Mouse (Mus musculus): Measurements from ENCODE around the gene Dcn.

The Dcn gene

DNA sequence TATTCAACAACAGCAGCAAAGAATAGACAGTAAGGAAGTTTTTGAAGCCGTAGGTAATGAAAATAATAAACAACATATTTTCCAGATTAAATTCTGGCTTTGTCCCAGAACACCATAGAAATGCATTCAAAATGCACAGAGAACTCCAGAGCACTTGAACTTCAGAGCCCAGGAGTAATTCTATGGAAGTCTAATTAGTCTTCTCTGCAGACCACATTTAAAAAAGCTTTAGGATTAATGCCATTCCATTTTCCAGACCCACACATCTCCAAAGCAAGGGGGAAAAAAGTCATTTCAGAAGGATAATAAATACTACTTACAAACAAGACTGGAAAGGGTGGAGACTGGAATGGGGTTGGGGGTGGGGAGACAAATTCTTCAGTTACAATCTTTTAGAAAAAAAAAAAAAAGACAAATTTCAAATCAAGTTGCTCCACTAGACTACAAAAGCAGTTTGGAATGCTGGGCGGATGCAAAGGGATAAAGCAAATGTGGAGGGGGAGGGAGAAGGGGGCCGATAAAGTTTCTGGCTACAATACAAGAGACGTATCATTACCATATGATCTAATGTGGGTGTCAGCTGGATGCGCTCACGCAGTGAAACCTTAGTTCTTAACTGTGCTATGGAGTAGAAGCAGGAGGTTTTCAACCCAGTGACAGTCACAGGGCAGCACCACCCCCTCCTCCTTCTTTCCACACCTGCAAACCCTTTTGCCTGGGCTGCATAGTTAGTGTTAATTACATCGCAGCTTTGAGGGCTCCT lies at the start of gene Dcn:
Gene Dcn, plus strand, starts transcription at position 606 of the 763 bp plus-strand sequence.
- peak; percentile 15 for DNase-seq

DNA sequence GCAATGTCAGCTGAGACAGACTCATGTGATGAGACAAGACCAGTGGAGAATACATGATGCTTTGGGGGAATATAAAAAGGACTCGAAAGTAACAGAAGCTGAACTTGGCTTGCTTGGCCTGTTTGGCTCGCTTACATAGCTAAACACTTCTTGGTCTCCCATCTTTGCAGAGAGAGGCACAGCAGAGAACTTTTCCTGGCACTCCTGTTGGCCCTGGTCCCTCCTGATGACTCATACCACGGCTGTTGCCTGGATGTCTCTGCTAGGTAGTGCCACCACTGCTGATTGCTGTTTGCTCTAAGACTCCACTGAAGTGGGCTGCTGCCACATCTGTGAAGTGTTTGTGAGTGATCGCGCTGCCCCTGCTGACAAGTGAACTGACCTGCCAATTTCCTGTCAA lies 42.7 kb upstream of the Dcn start:
- DNase-seq: no peak

DNA sequence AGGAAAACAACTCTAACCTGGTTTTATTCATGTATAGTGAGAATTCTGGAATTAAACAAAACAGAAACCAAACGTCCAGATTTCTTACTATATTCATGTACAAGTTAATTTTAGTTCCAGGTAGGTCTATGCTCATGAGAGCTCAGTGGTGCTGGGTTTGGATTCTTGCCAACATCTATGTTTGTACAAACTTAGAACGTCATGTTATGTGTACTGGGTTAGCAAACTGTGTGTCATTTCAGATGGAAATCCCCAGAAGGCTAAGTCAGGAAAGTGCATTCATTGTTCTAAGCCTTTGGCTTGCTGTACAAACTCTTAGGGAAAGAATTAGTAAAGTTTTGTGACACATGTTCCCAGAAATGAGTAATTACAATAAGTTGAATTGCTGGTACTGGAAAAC lies 37.1 kb upstream of the Dcn start:
- DNase-seq: no peak

DNA sequence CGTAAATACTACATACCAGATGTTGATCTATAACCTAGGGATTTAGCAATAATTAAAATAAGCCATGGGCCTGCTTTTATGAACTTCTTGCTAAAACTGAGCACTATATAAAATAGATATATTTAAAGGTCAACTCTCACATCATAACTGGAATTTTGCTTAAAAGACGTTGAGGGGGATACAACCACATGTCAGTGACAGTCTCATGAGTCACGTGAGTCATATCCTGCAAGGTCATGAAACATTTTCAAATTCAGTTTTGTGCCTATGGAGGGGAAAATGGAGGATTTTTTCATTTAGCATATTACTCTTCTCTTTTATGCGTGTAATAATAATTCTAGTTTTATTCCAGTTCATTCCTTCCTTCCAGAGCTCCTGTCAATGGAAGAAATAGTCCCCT lies 32.9 kb upstream of the Dcn start:
- DNase-seq: no peak

DNA sequence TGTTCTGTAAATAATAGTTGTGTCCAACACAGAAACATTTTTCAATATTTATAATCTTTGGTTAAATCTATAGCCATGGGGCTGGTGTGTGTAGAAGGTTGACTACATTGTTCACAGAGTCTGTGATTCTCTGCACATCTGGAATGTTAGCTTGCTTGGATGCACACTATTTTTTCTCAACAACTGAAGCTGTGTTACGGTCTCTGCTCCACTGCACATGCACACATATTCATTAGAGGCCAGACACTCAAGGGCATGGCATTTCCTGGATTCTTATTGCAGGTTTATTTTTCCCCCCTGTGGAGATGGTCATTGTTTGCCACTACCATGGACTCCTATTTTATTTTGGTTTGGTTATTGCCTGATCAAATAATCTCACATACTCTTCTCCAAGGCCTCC lies 26.5 kb upstream of the Dcn start:
- peak; percentile 47 for DNase-seq

DNA sequence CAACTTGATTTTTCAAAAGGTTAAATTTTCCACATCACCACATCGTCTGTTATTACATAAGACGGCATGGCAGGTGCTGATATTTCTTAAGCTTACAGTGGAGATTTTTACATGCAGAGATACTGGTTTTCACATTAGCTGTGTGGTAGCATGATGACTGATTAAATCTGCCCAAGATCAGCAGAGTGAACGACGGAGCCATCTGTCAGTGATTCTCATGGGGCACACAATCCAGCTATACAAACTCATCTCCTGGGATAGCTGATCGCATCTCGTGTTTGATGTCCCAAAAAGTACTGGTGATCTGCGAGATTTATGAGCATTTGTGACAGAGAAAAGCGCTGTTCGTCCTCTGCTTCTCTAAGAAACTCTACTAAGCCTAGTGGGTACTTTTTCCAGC lies 25.9 kb upstream of the Dcn start:
- DNase-seq: no peak

DNA sequence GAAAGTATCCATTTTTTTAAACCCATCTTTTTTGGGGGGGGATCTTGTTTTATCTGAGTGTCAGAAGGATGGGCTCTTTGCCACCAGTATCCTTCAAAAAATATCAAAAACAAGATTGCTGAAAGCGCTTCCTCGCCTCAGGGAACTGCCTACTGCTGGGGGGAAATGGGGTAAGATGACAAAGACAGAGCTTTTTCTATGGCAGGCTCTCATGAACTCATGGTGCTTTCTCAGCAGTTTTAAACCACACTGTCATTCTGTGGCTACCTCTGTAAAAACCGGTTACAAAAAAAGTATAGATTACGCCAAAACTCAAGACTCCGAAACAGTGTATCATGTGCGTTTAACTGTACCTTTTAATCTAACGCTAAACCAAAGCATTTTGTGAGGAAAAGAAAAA lies 22.4 kb upstream of the Dcn start:
- no peak for DNase-seq

DNA sequence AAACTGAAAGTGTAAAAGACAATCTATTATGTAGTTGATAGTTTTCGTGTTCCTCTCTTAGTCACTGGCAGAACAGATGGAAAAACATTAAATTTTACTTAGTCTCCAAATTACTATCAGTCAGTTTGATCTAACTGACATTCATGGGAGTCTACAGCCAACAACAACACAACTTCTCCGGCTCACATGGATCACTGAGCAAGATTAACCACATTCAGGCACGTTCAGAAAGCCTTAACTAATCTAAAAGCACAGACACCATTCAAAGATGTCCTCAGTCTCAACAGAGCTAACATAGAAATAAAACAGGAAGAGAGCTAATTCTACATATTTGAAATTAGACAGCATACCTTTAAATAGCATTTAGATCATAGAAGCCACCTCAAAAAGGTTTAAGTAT lies 12.6 kb upstream of the Dcn start:
- no peak for DNase-seq

DNA sequence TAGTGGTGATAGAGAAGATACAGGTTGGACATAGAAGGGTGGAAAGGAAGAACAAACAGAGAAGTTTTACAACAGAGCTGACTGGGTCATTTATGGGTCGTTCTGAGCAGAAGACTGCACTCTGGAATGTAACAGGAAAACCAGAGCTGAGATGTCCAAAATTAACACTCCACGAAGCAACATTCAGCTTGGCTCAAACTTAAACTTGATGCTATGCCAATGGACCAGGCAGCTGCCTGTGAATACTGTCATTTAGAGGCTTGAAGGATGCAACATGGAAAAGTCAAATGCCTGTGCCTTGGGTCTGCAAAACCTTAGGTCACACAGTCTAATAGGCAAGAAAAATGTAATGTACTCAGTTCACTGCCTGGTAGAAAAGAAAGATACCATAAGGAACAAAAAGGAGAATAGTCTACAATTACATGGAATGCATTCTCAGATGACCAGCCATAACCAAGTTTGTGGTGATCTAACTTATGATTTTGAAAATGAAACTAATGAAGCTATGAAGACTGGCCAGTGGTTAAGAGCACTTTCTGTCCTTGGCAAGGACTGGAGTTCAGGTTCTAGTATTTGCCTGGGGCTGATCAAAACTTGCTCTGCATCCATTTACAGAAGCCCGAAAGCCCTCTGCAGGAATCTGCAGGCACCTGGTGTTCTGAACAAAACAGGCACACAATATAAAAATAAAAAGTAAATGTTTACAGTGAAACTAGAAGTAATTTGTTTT lies 9.8 kb upstream of the Dcn start:
- no peak for DNase-seq

DNA sequence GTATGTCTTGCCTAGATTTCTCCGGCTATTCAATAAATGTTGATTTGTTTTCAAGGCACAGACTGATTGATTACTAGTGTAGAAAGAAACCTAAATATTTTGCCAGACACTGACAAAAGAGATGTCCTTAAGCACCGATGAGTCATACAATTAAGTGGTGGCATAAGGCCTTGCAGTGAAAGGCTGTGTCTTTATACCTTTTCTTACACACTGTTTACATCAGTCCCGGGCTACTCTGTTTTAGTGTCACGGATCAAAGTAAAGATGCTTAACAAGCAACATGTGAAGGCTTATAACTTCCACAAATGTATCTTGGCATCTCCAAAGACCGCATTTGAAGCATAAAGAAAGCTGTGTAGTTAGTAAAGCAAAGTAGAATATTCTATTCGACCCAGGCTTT lies 3.9 kb upstream of the Dcn start:
- DNase-seq: no peak

DNA sequence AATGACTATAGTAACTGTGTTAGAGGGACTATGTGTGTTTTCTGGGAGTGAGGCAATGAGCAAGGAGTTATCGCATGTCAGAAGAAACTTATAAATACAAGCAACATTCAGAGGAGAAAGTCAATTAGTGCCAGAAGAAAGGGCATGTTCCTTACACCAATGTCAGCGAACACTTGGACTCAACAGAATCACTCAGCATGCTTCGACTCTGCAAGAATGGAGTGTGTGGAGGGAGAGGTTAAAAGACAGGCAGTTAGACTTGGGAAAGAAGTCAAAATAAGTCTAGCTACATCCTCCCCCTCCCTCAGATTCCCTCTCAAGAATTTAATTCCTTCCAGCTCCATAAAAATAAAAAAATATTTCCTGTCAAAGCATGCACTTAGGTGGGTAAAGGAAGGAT lies 1.1 kb upstream of the Dcn start:
- DNase-seq: no peak

DNA sequence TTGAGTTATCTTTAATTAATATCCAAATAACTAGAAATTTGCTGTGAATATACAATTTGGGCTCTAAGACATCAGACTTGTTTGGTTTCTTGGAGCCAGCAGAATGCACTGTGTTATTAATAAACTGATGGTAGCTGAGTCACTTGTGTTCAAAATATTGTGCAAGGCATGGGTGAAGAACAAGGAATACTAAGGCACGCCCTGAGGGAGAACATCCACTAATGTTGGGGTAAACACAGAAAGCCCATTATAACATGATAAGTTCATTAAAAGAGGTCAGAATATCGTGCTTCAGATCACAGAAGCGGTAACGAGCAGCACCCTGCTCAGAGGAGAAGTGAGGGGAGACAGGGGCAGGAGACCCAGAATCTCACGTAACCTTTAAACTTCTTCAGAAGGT lies 2.7 kb downstream of the Dcn start:
- DNase-seq: no peak

DNA sequence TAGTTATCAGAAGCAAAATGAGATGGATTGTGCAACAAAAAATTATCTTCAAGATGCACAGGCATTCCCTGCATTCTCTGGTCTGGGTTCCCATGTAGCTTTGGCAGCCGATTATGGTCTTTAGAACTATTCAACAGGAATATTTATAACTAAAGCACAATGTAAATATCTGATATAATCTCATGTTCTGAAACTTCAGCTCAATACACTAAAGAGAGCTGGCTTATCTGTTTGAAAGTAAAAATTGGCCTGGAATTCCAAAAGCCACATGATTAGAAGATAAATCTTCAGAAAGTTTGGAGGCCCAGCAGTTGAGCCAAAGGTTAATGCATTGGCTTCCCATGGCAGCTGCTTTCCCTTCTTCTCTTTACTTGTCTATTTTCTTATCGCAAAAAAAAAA lies 4.6 kb downstream of the Dcn start:
- DNase-seq: no peak

DNA sequence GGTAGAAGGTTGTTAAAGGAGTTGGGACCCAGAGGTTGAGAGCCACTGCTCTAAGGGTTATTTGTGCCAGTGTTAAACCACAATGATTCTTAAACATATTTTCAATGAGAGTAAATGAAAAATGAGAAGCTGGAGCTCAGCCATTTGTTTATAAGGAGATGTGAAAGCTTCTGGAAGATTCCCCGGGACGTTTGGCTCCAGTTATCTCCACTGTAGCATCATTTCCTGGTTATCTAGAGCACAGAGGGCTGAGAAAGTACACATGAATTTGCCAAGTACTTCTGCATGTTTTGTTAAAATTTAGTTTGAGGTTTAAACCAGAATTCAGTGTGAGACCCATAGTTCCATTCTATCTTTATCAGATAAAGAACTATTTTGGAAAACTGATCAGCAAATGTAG lies 5.7 kb downstream of the Dcn start:
- DNase-seq: no peak

DNA sequence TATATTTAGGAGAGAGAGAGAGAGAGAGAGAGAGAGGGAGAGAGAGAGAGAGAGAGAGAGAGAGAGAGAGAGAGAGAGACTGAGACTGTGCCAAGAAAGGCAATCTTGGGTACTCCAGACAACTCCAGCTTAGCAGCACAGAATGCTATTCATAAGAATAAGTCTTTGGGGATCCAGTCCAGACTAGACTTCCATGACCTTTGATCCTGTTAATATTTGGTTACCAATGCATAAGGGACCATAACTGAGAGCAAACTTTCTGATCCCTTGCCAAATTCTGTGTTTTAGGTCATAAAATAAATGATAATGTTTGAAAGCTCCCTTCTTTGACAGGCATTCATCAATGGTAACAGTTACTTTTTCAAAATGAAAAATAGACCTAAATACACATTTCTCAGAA lies 6.7 kb downstream of the Dcn start:
- no peak for DNase-seq

DNA sequence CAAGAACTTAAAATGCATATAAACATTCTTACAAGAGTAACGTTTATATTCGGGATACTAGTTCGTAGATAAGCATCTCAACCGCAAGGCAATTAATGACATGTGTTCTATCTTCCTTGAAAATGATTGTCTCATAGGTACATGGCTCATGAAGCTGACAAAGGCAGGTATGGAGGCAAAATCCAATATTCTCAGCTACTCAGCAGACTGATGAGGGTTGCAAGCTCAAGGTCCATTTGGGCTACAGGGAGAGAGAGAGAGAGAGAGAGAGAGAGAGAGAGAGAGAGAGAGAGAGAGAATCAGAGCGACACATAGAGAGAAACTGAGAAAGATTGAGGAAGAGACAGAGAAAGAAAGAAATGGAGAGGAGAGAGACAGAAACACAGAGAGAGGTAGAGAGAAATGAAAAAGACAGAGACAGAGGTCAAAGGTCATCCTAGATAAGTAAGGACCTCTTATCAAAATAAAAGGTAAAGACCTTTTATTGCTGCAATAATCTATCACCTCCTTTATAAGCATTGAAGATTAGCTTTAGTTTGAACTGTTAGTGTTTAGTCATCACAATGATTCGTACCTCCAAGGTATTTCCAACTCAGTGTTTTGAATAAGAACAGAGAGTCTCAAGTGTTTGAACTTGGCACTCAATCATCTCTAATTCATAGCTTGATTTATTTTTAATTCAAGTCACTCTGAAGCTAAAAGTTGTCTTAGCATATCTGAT lies 8.0 kb downstream of the Dcn start:
- DNase-seq: no peak

DNA sequence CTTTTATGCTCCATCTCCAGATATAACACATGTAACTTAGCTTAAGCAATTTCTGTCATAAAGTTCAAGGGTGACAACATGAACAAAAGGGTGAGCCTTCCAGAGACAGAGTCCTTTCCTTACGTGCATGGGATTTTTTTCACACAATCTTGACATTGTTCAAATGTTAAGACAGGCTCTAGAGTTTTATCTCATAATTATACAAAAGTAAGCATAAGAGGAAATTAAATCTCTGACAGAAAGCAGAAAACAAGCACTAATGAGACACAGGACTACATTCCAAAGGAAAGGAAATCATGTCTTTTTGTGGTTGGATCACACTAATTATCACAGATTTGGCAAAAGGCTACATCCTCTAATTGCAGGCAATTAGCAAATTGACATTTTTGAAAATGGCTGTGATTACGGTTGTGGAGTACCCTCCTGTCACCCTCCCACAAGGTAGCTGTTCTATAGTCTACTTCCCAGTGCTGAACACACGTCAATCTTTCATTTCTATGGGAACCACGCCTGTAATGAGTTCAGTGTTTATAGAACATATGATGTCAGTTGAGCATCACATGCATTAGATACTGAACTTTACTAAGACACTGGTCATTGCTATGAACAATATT lies 13.1 kb downstream of the Dcn start:
- DNase-seq: peak; percentile 4

DNA sequence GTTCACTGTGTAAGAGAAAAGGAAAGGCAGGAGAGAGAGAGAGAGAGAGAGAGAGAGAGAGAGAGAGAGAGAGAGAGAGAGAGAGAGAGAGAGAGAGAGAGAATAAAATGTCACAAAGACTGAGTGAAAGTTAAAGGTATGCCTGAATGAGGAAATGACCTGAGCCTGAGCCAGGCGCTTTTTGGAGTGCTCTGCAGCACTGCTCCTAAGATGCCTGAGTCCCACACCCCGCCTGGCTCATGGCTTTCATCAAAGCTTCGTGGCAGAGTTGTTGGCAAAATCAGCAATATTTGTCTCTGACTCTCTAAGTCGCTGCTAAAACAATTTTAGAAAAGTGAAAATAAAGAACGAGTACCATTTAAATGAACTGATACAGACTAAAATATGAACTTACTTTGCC lies 18.2 kb downstream of the Dcn start:
- no peak for DNase-seq

DNA sequence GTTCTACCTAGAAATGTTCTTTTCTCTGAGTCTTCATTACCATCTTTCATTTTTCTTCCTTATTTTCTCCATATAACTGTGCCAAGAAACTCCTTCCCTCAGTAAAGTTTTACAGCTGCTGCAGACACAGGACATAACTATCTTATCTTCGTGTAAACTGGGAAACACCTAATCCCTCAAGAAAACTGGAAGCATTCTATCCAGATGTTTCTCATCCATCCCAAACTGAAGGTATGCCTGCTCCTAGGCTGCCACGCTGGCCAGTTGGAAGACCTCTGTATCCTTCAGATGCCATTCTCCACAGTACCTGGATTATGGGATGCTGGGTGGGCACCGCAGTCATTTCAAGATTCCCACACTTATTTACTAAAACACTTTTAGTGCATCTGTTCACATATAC lies 44.0 kb downstream of the Dcn start:
- DNase-seq: no peak

DNA sequence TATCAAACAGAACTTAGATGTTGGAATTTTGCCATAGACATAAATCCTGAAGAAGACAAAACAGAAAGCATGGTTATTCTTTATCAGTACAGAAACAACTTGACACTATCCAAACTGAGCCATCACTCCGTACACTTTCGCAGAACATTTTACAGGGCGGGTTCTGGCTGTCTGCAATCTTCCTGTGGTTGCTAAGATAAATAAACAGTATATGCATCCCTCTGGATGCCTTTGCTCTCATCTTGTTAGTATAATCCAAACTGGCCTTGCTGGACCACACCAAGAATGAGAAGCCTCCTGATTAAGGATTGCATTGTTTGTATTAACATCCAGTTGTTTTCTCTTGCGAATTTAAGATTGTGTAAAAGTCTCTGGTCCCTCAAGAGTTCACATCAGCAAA lies 56.3 kb downstream of the Dcn start:
- DNase-seq: no peak

DNA sequence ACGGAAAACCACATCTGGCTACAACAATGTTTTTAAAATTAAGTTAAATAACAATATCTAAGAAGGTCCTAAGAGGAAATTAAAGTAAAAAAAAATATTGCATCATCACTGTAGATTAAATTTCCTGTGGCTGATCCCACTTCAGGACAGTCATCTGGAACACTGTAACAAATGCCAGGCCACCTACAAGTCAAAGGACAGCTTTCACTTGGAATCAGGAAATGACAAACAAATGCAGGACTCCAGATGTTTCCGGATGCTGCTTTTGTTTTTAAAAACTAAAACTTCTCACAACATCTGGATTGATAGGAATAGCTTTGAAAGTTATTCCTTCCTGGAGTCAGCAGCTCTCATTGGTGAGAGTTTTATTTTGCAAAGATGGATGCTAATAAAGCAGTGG lies 57.5 kb downstream of the Dcn start:
- no peak for DNase-seq

DNA sequence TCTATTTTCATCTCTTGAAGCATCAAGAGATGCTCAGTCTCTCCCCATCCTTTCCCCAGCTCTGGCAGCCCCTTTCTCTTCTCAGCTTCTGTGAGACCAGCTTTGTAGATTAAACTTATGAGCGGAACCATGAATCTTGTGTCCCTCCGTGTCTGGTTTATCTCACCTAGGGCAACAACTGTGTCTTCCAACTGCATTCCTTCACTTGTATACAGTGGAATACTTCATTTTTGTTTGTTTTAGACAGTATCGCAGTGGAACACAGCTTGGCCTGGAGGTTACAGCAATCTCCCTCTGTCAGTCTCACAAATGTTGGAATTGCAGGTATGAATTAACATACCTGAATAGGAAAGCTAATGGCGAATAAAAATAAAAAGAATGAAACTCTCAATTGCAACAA lies 58.8 kb downstream of the Dcn start:
- DNase-seq: no peak

DNA sequence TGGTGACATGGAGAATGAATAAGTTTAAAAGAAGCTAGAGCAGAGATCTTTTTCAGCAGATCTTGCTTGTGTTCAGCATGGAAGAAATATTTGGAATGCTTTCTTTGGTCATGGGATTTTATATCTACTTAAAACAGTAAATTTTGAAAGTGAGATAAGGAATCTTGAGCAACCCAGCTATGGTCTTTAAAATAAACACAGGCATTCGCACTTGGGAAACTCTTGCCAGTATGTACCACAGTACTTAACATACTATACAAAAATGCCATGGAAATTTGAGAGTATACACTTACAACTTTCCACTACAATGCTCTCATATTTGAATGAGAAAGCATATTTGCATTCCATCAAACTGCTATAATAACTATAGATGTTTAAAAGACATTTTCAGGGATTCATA lies 68.3 kb downstream of the Dcn start:
- DNase-seq: no peak

Measured in retina, postnatal 1 day (tissue).